Mouse (Mus musculus): ENCODE results near the gene Tmppe. TPM values are rescaled to one million over a fixed set of nuclear protein-coding genes. Genes with fewer than 3 reads are reported as not detected.

Gene Tmppe
- polyA plus RNA-seq, 1 experiment from 2014 or later: 5.1 TPM

GRCm38 (mm10) chr9:114420443-114420842 lies 19.5 kb downstream of the Tmppe start:
- DNase-seq (ENCODE audit: low spot score) (no peak), ATAC-seq (replicated peaks; ENCODE audit: low FRiP score, low TSS enrichment, low read depth) (no peak)
- Histone ChIP-seq H3K27ac (ENCODE audit: low read depth) (no peak overlapping the region), H3K9me3 (ENCODE audit: control insufficient read depth, low read length) (no peaks in the 10 kb centered on the region), H3K4me2 (ENCODE audit: low read length) (no peak overlapping the region), H3K4me1 (replicated peaks; ENCODE audit: control insufficient read depth, insufficient read depth, low read length) (no peaks in the 10 kb centered on the region), H3K27me3 (replicated peaks; ENCODE audit: control insufficient read depth, insufficient read depth, low read length) (no peaks in the 10 kb centered on the region), H3K9ac (ENCODE audit: low read length) (no peak overlapping the region), H3K4me3 (ENCODE audit: low read depth, low read length) (no peak overlapping the region), H3K36me3 (ENCODE audit: control insufficient read depth, insufficient read depth, low read length) (peaks cover 9% of the 10 kb centered on the region)
- 70% methylated on average over 8 of the region's 8 CpGs for WGBS

GRCm38 (mm10) chr9:114421045-114421444 lies 20.1 kb downstream of the Tmppe start:
- ATAC-seq (replicated peaks; ENCODE audit: low FRiP score, low TSS enrichment, low read depth): no peak
- no peaks in the 10 kb centered on the region for H3K27me3 ChIP-seq (replicated peaks; ENCODE audit: control insufficient read depth, insufficient read depth, low read length)
- DNase-seq (ENCODE audit: low spot score): no peak
- H3K4me1 ChIP-seq (replicated peaks; ENCODE audit: control insufficient read depth, insufficient read depth, low read length): no peaks in the 10 kb centered on the region
- no peak overlapping the region for H3K9ac ChIP-seq (ENCODE audit: low read length)
- H3K27ac ChIP-seq (ENCODE audit: low read depth): no peak overlapping the region
- no peaks in the 10 kb centered on the region for H3K9me3 ChIP-seq (ENCODE audit: control insufficient read depth, low read length)
- H3K4me2 ChIP-seq (ENCODE audit: low read length): no peak overlapping the region
- WGBS: 76% methylated on average over 3 of the region's 3 CpGs
- peaks cover 14% of the 10 kb centered on the region for H3K36me3 ChIP-seq (ENCODE audit: control insufficient read depth, insufficient read depth, low read length)
- H3K4me3 ChIP-seq (ENCODE audit: low read depth, low read length): no peak overlapping the region

- no peak overlapping the region for H3K4me2 ChIP-seq (ENCODE audit: low read length)
- no peak overlapping the region for H3K4me3 ChIP-seq (ENCODE audit: low read depth, low read length)
- H3K36me3 ChIP-seq (ENCODE audit: control insufficient read depth, insufficient read depth, low read length): peaks cover 17% of the 10 kb centered on the region
- H3K27ac ChIP-seq (ENCODE audit: low read depth): no peak overlapping the region
- WGBS: 87% methylated on average over 7 of the region's 7 CpGs
- ATAC-seq (replicated peaks; ENCODE audit: low FRiP score, low TSS enrichment, low read depth) (no peak), DNase-seq (ENCODE audit: low spot score) (no peak)
- H3K9ac ChIP-seq (ENCODE audit: low read length): no peak overlapping the region
- H3K27me3 ChIP-seq (replicated peaks; ENCODE audit: control insufficient read depth, insufficient read depth, low read length): no peaks in the 10 kb centered on the region
- H3K4me1 ChIP-seq (replicated peaks; ENCODE audit: control insufficient read depth, insufficient read depth, low read length): no peaks in the 10 kb centered on the region
- no peaks in the 10 kb centered on the region for H3K9me3 ChIP-seq (ENCODE audit: control insufficient read depth, low read length)
Observed at GRCm38 (mm10) chr9:114421797-114422196, 20.9 kb downstream of the Tmppe start.

- H3K9me3 ChIP-seq (ENCODE audit: control insufficient read depth, low read length): no peaks in the 10 kb centered on the region
- DNase-seq (ENCODE audit: low spot score): no peak
- H3K4me3 ChIP-seq (ENCODE audit: low read depth, low read length): no peak overlapping the region
- no peak for ATAC-seq (replicated peaks; ENCODE audit: low FRiP score, low TSS enrichment, low read depth)
- H3K36me3 ChIP-seq (ENCODE audit: control insufficient read depth, insufficient read depth, low read length): peaks cover 27% of the 10 kb centered on the region
- H3K9ac ChIP-seq (ENCODE audit: low read length): no peak overlapping the region
- WGBS: 91% methylated on average over 5 of the region's 5 CpGs
- no peak overlapping the region for H3K27ac ChIP-seq (ENCODE audit: low read depth)
- no peaks in the 10 kb centered on the region for H3K27me3 ChIP-seq (replicated peaks; ENCODE audit: control insufficient read depth, insufficient read depth, low read length)
- H3K4me1 ChIP-seq (replicated peaks; ENCODE audit: control insufficient read depth, insufficient read depth, low read length): no peaks in the 10 kb centered on the region
- H3K4me2 ChIP-seq (ENCODE audit: low read length): no peak overlapping the region
Observed at GRCm38 (mm10) chr9:114425576-114425975, 24.7 kb downstream of the Tmppe start.

- DNase-seq (ENCODE audit: low spot score): no peak
- no peak overlapping the region for H3K4me2 ChIP-seq (ENCODE audit: low read length)
- no peak for ATAC-seq (replicated peaks; ENCODE audit: low FRiP score, low TSS enrichment, low read depth)
- no peaks in the 10 kb centered on the region for H3K9me3 ChIP-seq (ENCODE audit: control insufficient read depth, low read length)
- WGBS: 75% methylated on average over 5 of the region's 5 CpGs
- H3K4me3 ChIP-seq (ENCODE audit: low read depth, low read length): no peak overlapping the region
- no peaks in the 10 kb centered on the region for H3K4me1 ChIP-seq (replicated peaks; ENCODE audit: control insufficient read depth, insufficient read depth, low read length)
- peaks cover 32% of the 10 kb centered on the region for H3K36me3 ChIP-seq (ENCODE audit: control insufficient read depth, insufficient read depth, low read length)
- H3K9ac ChIP-seq (ENCODE audit: low read length): no peak overlapping the region
- no peak overlapping the region for H3K27ac ChIP-seq (ENCODE audit: low read depth)
- no peaks in the 10 kb centered on the region for H3K27me3 ChIP-seq (replicated peaks; ENCODE audit: control insufficient read depth, insufficient read depth, low read length)
Observed at GRCm38 (mm10) chr9:114426201-114426600, 25.3 kb downstream of the Tmppe start.

GRCm38 (mm10) chr9:114427425-114427824 lies 26.5 kb downstream of the Tmppe start:
- Histone ChIP-seq H3K27me3 (replicated peaks; ENCODE audit: control insufficient read depth, insufficient read depth, low read length) (no peaks in the 10 kb centered on the region), H3K36me3 (ENCODE audit: control insufficient read depth, insufficient read depth, low read length) (peaks cover 34% of the 10 kb centered on the region)
- DNase-seq (ENCODE audit: low spot score): no peak

GRCm38 (mm10) chr9:114428103-114428834 lies 27.4 kb downstream of the Tmppe start:
- no peaks in the 10 kb centered on the region for H3K4me1 ChIP-seq (replicated peaks; ENCODE audit: control insufficient read depth, insufficient read depth, low read length)

More at GRCm38 (mm10) chr9:114427425-114427824, 26.5 kb downstream of the Tmppe start:
- H3K4me1 ChIP-seq (replicated peaks; ENCODE audit: control insufficient read depth, insufficient read depth, low read length): no peaks in the 10 kb centered on the region
- no peak overlapping the region for H3K4me3 ChIP-seq (ENCODE audit: low read depth, low read length)
- H3K27ac ChIP-seq (ENCODE audit: low read depth): no peak overlapping the region
- no peak for ATAC-seq (replicated peaks; ENCODE audit: low FRiP score, low TSS enrichment, low read depth)
- WGBS: 91% methylated on average over 8 of the region's 8 CpGs
- no peak overlapping the region for H3K9ac ChIP-seq (ENCODE audit: low read length)
- no peak overlapping the region for H3K4me2 ChIP-seq (ENCODE audit: low read length)
- H3K9me3 ChIP-seq (ENCODE audit: control insufficient read depth, low read length): no peaks in the 10 kb centered on the region

GRCm38 (mm10) chr9:114435668-114436067 lies 34.8 kb downstream of the Tmppe start:
- H3K4me3 ChIP-seq (ENCODE audit: low read depth, low read length): no peak overlapping the region
- DNase-seq (ENCODE audit: low spot score) (no peak), ATAC-seq (replicated peaks; ENCODE audit: low FRiP score, low TSS enrichment, low read depth) (no peak)
- H3K4me2 ChIP-seq (ENCODE audit: low read length): no peak overlapping the region
- H3K9ac ChIP-seq (ENCODE audit: low read length): no peak overlapping the region
- H3K27ac ChIP-seq (ENCODE audit: low read depth): no peak overlapping the region
- no peaks in the 10 kb centered on the region for H3K27me3 ChIP-seq (replicated peaks; ENCODE audit: control insufficient read depth, insufficient read depth, low read length)
- 64% methylated on average over 2 of the region's 2 CpGs for WGBS
- peaks cover 21% of the 10 kb centered on the region for H3K36me3 ChIP-seq (ENCODE audit: control insufficient read depth, insufficient read depth, low read length)
- H3K9me3 ChIP-seq (ENCODE audit: control insufficient read depth, low read length): 0 out of 2 replicates have a peak, but pooled peaks cover 2% of the 10 kb centered on the region
- H3K4me1 ChIP-seq (replicated peaks; ENCODE audit: control insufficient read depth, insufficient read depth, low read length): no peaks in the 10 kb centered on the region

More at GRCm38 (mm10) chr9:114428103-114428834, 27.4 kb downstream of the Tmppe start:
- H3K9ac ChIP-seq (ENCODE audit: low read length): no peak overlapping the region
- no peak overlapping the region for H3K4me3 ChIP-seq (ENCODE audit: low read depth, low read length)
- H3K27ac ChIP-seq (ENCODE audit: low read depth): no peak overlapping the region
- no peaks in the 10 kb centered on the region for H3K9me3 ChIP-seq (ENCODE audit: control insufficient read depth, low read length)
- no peaks in the 10 kb centered on the region for H3K27me3 ChIP-seq (replicated peaks; ENCODE audit: control insufficient read depth, insufficient read depth, low read length)
- H3K4me2 ChIP-seq (ENCODE audit: low read length): no peak overlapping the region
- DNase-seq (ENCODE audit: low spot score) (no peak), ATAC-seq (replicated peaks; ENCODE audit: low FRiP score, low TSS enrichment, low read depth) (no peak)
- WGBS: 88% methylated on average over 12 of the region's 12 CpGs
- H3K36me3 ChIP-seq (ENCODE audit: control insufficient read depth, insufficient read depth, low read length): peaks cover 35% of the 10 kb centered on the region

GRCm38 (mm10) chr9:114440548-114440947 lies 39.6 kb downstream of the Tmppe start:
- no peak overlapping the region for H3K27ac ChIP-seq (ENCODE audit: low read depth)
- ATAC-seq (replicated peaks; ENCODE audit: low FRiP score, low TSS enrichment, low read depth): no peak

More at GRCm38 (mm10) chr9:114440548-114440947, 39.6 kb downstream of the Tmppe start:
- H3K9me3 ChIP-seq (ENCODE audit: control insufficient read depth, low read length): 0 out of 2 replicates have a peak, but pooled peaks cover 2% of the 10 kb centered on the region
- H3K27me3 ChIP-seq (replicated peaks; ENCODE audit: control insufficient read depth, insufficient read depth, low read length): no peaks in the 10 kb centered on the region
- H3K4me3 ChIP-seq (ENCODE audit: low read depth, low read length): no peak overlapping the region
- peaks cover 4% of the 10 kb centered on the region; the same call in 1 of the 2 replicates for H3K36me3 ChIP-seq (ENCODE audit: control insufficient read depth, insufficient read depth, low read length)
- H3K4me1 ChIP-seq (replicated peaks; ENCODE audit: control insufficient read depth, insufficient read depth, low read length): no peaks in the 10 kb centered on the region
- DNase-seq (ENCODE audit: low spot score): no peak
- no peak overlapping the region for H3K4me2 ChIP-seq (ENCODE audit: low read length)
- no peak overlapping the region for H3K9ac ChIP-seq (ENCODE audit: low read length)
- 84% methylated on average over 10 of the region's 10 CpGs for WGBS
